Mouse (Mus musculus): ENCODE results near the gene Dydc2.

GRCm38 (mm10) chr14:41104853-41105444, 35.9 kb upstream of the Dydc2 start, which contains the start of gene Mat1a:
- TF ChIP-seq POLR2A (IDR thresholded peaks at IDR 0.05; ENCODE audit: extremely low read depth, insufficient read depth, low read length) (0 out of 2 replicates have a peak, but pooled peaks have one; percentile 54), CTCF (IDR thresholded peaks at IDR 0.05; ENCODE audit: low read depth, low read length) (no peak)
